Mouse (Mus musculus) heart, embryonic 14.5 days (tissue): Measurements from ENCODE around the gene Dab1. TPM values are rescaled to one million over a fixed set of nuclear protein-coding genes. Genes with fewer than 3 reads are reported as not detected.

Source experiments
- ATAC-seq: fragments of 200-750 bp; cut with Nextera tagmentation; 2 replicates; pipeline ENCODE4 v1.8.0; 2017; ENCODE audit warnings: low read depth, moderate TSS enrichment; ENCODE audit not compliant: insufficient number of reproducible peaks, insufficient read depth, low FRiP score
- H3K27ac ChIP-seq, 2 experiments: fragments of 200-500 bp in 1 of 2; fragments of 300-500 bp in 1 of 2; sonication (generic) in 1 of 2; replicated peaks in 1 of 2; 2 replicates each; pipeline ENCODE4 v1.5.1; 2012 to 2014; ENCODE audit warnings: low read depth in 2 of 2, low read length in 2 of 2, control low read depth in 1 of 2, mild to moderate bottlenecking in 1 of 2, mixed read lengths in 1 of 2; ENCODE audit not compliant: control insufficient read depth in 1 of 2, insufficient read depth in 1 of 2
- H3K27me3 ChIP-seq: fragments of 300-500 bp; sonication (generic); 2 replicates; pipeline ENCODE4 v1.6.1; 2014; ENCODE audit warnings: mild to moderate bottlenecking, low read length, control low read depth; ENCODE audit not compliant: control insufficient read depth, insufficient read depth
- H3K36me3 ChIP-seq: fragments of 300-500 bp; sonication (generic); 2 replicates; pipeline ENCODE4 v1.6.1; 2014; ENCODE audit warnings: mild to moderate bottlenecking, control low read depth, low read length, mixed read lengths; ENCODE audit not compliant: control insufficient read depth, insufficient read depth
- H3K4me1 ChIP-seq, 2 experiments: fragments of 200-500 bp in 1 of 2; fragments of 300-500 bp in 1 of 2; sonication (generic) in 1 of 2; 2 replicates each; pipeline ENCODE4 v1.6.1; 2012 to 2014; ENCODE audit warnings: low read length in 2 of 2, control low read depth in 1 of 2, mixed read lengths in 1 of 2; ENCODE audit not compliant: control insufficient read depth in 2 of 2, insufficient read depth in 2 of 2
- H3K4me2 ChIP-seq: fragments of 300-500 bp; sonication (generic); 2 replicates; pipeline ENCODE4 v1.6.1; 2014; ENCODE audit warnings: mild to moderate bottlenecking, low read length
- H3K4me3 ChIP-seq, 2 experiments: fragments of 200-500 bp in 1 of 2; fragments of 300-500 bp in 1 of 2; sonication (generic) in 1 of 2; 2 replicates each; pipeline ENCODE4 v1.5.1; 2012 to 2014; ENCODE audit warnings: low read length in 2 of 2, mild to moderate bottlenecking in 2 of 2, control low read depth in 1 of 2, low read depth in 1 of 2, moderate library complexity in 1 of 2; ENCODE audit not compliant: control insufficient read depth in 1 of 2, insufficient read depth in 1 of 2
- H3K9ac ChIP-seq: fragments of 300-500 bp; sonication (generic); 2 replicates; pipeline ENCODE4 v1.6.1; 2014; ENCODE audit warnings: mild to moderate bottlenecking, low read length
- H3K9me3 ChIP-seq: fragments of 300-500 bp; sonication (generic); 2 replicates; pipeline ENCODE4 v1.6.1; 2016; ENCODE audit warnings: low read length, control low read depth; ENCODE audit not compliant: control insufficient read depth
- WGBS: fragments of 180-500 bp; shearing (Covaris S2); extraction: QIAGEN DNeasy Blood & Tissue Kit; methylation state at CpG from one replicate; pipeline ENCODE4 v1.1.7; 2014; 5-methylcytosine and 5-hydroxymethylcytosine counted together
- polyA plus RNA-seq: library from polyadenylated mRNA; unstranded; fragments of >200 nt; fragmentation: Nextera tagmentation; extraction: Ambion mirVana; gene quantifications from 2 replicates; pipeline ENCODE4 v1.2.1, GENCODE M21; 2014

Gene Dab1
- polyA plus RNA-seq, 1 experiment from 2014 or later: 0.99 TPM

- WGBS: 48% methylated on average over 4 of the region's 4 CpGs
- Histone ChIP-seq H3K4me2 (no peak overlapping the region), H3K27ac (no peak overlapping the region), H3K4me1 (no peaks in the 10 kb centered on the region), H3K9me3 (no peaks in the 10 kb centered on the region), H3K9ac (no peak overlapping the region), H3K27me3 (no peaks in the 10 kb centered on the region), H3K36me3 (no peaks in the 10 kb centered on the region), H3K4me3 (no peak overlapping the region)
- no peak for ATAC-seq
Observed at GRCm38 (mm10) chr4:104059569-104059968, 440.4 kb downstream of the Dab1 start.

GRCm38 (mm10) chr4:104062356-104062755, 443.2 kb downstream of the Dab1 start:
- no peak overlapping the region for H3K9ac ChIP-seq
- no peak for ATAC-seq
- WGBS: 78% methylated on average over 4 of the region's 4 CpGs

GRCm38 (mm10) chr4:104066901-104067300, 447.7 kb downstream of the Dab1 start:
- WGBS: 85% methylated on average over 5 of the region's 5 CpGs
- no peak for ATAC-seq
- no peaks in the 10 kb centered on the region for H3K36me3 ChIP-seq
- H3K9me3 ChIP-seq: no peaks in the 10 kb centered on the region
- no peak overlapping the region for H3K9ac ChIP-seq
- H3K27me3 ChIP-seq: no peaks in the 10 kb centered on the region
- H3K4me2 ChIP-seq: no peak overlapping the region
- H3K4me3 ChIP-seq: no peak overlapping the region
- H3K4me1 ChIP-seq: peaks cover 3 to 6% of the 10 kb centered on the region in 2 experiments; a peak in 2 of 4 replicates
- no peak overlapping the region for H3K27ac ChIP-seq

More at GRCm38 (mm10) chr4:104062356-104062755, 443.2 kb downstream of the Dab1 start:
- Histone ChIP-seq H3K4me1 (no peaks in the 10 kb centered on the region), H3K36me3 (no peaks in the 10 kb centered on the region), H3K27me3 (no peaks in the 10 kb centered on the region), H3K9me3 (no peaks in the 10 kb centered on the region), H3K4me3 (no peak overlapping the region), H3K4me2 (no peak overlapping the region), H3K27ac (no peak overlapping the region)

GRCm38 (mm10) chr4:104067748-104068147, 448.6 kb downstream of the Dab1 start:
- peak; percentile 39; the same call in 1 of the 2 replicates for ATAC-seq
- peaks cover 3 to 6% of the 10 kb centered on the region in 2 experiments; a peak in 2 of 4 replicates for H3K4me1 ChIP-seq
- WGBS: 20% methylated on average over 3 of the region's 3 CpGs
- no peak overlapping the region for H3K4me3 ChIP-seq
- H3K9ac ChIP-seq: no peak overlapping the region
- H3K27me3 ChIP-seq: no peaks in the 10 kb centered on the region
- no peaks in the 10 kb centered on the region for H3K9me3 ChIP-seq
- no peak overlapping the region for H3K27ac ChIP-seq
- no peak overlapping the region for H3K4me2 ChIP-seq
- no peaks in the 10 kb centered on the region for H3K36me3 ChIP-seq

- H3K27me3 ChIP-seq: no peaks in the 10 kb centered on the region
- WGBS: 66% methylated on average over 10 of the region's 10 CpGs
- ATAC-seq: no peak
- H3K27ac ChIP-seq: no peak overlapping the region
- H3K4me1 ChIP-seq: peaks cover 3 to 6% of the 10 kb centered on the region in 2 experiments; a peak in 2 of 4 replicates
- H3K9me3 ChIP-seq: no peaks in the 10 kb centered on the region
- no peak overlapping the region for H3K9ac ChIP-seq
- H3K4me3 ChIP-seq: no peak overlapping the region
- H3K36me3 ChIP-seq: no peaks in the 10 kb centered on the region
- H3K4me2 ChIP-seq: no peak overlapping the region
Observed at GRCm38 (mm10) chr4:104071296-104071695, 452.1 kb downstream of the Dab1 start.

- H3K4me2 ChIP-seq: no peak overlapping the region
- H3K27ac ChIP-seq: no peak overlapping the region
- no peaks in the 10 kb centered on the region for H3K4me1 ChIP-seq
- no peaks in the 10 kb centered on the region for H3K9me3 ChIP-seq
- H3K4me3 ChIP-seq: no peak overlapping the region
- no peaks in the 10 kb centered on the region for H3K36me3 ChIP-seq
- ATAC-seq: no peak
- no peak overlapping the region for H3K9ac ChIP-seq
- no peaks in the 10 kb centered on the region for H3K27me3 ChIP-seq
- 62% methylated on average over 7 of the region's 7 CpGs for WGBS
Observed at GRCm38 (mm10) chr4:104073920-104074459, 454.8 kb downstream of the Dab1 start.

GRCm38 (mm10) chr4:104077771-104078170, 458.6 kb downstream of the Dab1 start:
- WGBS: 85% methylated on average over 1 of the region's 1 CpGs
- no peak overlapping the region for H3K9ac ChIP-seq
- no peak overlapping the region for H3K4me2 ChIP-seq
- no peak overlapping the region for H3K4me3 ChIP-seq
- no peaks in the 10 kb centered on the region for H3K4me1 ChIP-seq
- H3K27ac ChIP-seq: no peak overlapping the region
- no peaks in the 10 kb centered on the region for H3K9me3 ChIP-seq
- no peaks in the 10 kb centered on the region for H3K36me3 ChIP-seq
- no peak for ATAC-seq
- no peaks in the 10 kb centered on the region for H3K27me3 ChIP-seq

- Histone ChIP-seq H3K36me3 (no peaks in the 10 kb centered on the region), H3K4me3 (no peak overlapping the region), H3K9ac (no peak overlapping the region), H3K4me1 (no peaks in the 10 kb centered on the region), H3K27me3 (no peaks in the 10 kb centered on the region), H3K9me3 (no peaks in the 10 kb centered on the region), H3K27ac (no peak overlapping the region), H3K4me2 (no peak overlapping the region)
- no peak for ATAC-seq
- 73% methylated on average over 6 of the region's 6 CpGs for WGBS
Observed at GRCm38 (mm10) chr4:104106299-104106698, 487.1 kb downstream of the Dab1 start.
